Mouse (Mus musculus) erythroblast, embryonic 14.5 days (primary cell): Measurements from ENCODE around the gene Hoxa5.

ENCODE experiments used
- GATA1 ChIP-seq: IDR thresholded peaks from 2 replicates; pipeline ENCODE4 v1.6.1; 2012; ENCODE audit warnings: low read length, inconsistent platforms, mixed read lengths
- TAL1 ChIP-seq: IDR thresholded peaks from 3 replicates; pipeline ENCODE4 v1.6.1; 2012; ENCODE audit warnings: low read length, inconsistent platforms, mixed read lengths

DNA sequence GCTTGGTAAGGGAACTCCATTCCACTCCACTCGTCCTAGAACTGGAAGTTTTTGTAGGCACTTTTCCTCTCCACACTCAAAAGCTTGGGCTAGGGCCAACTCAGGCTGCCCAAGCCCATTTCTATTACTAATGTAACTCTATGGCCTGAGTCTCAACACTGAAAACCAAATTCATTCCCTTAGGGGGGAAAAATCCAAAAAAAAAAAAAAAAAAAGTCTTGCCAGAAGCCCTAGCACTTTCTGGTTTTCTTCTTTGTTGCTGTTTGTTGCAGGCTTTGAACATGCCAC, 42.4 kb downstream of the Hoxa5 start:
- TF ChIP-seq GATA1 (no peak), TAL1 (no peak)
